Mouse (Mus musculus): Measurements from ENCODE around the gene Hist1h2bk.

DNA sequence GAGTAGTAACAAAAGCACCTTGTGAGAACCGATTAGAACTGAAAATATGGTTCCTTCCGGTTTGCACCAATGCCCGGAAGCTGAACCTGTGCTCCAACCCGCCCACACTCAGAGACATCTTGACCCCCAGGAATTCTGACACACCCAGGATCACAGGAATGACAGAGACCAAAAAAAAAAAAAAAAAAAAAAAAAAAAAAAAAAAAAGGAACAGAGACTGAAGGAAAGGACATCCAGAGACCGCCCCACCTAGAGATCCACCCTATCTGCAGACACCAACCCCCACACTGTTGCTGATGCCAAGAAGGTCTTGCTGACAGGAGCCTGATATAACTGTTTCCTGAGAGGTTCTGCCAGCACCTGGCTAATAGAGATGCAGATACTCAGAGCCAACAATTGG is 43.1 kb upstream of the Hist1h2bk start:
- no peak for TF ChIP-seq CTCF (IDR thresholded peaks at IDR 0.05; ENCODE audit: extremely low read depth, insufficient read depth, insufficient read length, insufficient replicate concordance)
- TF ChIP-seq POLR2A (IDR thresholded peaks at IDR 0.05; ENCODE audit: low read depth, low read length) = no peak

Measured in spleen, adult 2 months (tissue).